Mouse (Mus musculus) Patski (cell line): Measurements from ENCODE around the gene Gatm. TPM values are rescaled to one million over a fixed set of nuclear protein-coding genes. Genes with fewer than 3 reads are reported as not detected.

ENCODE experiments used
- ATAC-seq: fragments of 100-300 bp; one replicate; pipeline ENCODE4 v1.8.0; 2021
- CTCF ChIA-PET: fragments of 350-600 bp; sonication (Branson Sonifier 250); formaldehyde crosslinking; loops from one replicate; lab custom pipeline; 2022; ENCODE audit warnings: inconsistent platforms; lab: Charles Lee
- POLR2A ChIA-PET: fragments of 350-600 bp; sonication (Branson Sonifier 250); formaldehyde crosslinking; loops from one replicate; lab custom pipeline; 2022; ENCODE audit warnings: antibody characterized with exemption, inconsistent platforms; lab: Charles Lee
- DNase-seq: peaks from one replicate; pipeline ENCODE4 v3.0.0-alpha.2; 2011; ENCODE audit warnings: low read depth, low spot score
- H3K27me3 ChIP-seq: fragments of 371-371 bp; one replicate; pipeline ENCODE4 v1.5.1; 2021
- CTCF ChIP-seq: fragments of 100-300 bp; IDR thresholded peaks from one replicate; pipeline ENCODE4 v1.5.1; 2021
- in situ Hi-C: fragments of 300-500 bp; cut with MboI; formaldehyde crosslinking; loops from 3 replicates; pipeline ENCODE4 v1.11.1; 2018; ENCODE audit warnings: low pct_unique_long_range_greater_than_20kb, mixed read lengths
- polyA plus RNA-seq: library from polyadenylated mRNA; unstranded; gene quantifications from one replicate; pipeline ENCODE4 v1.2.3, GENCODE M21; 2021

The Gatm gene
- polyA plus RNA-seq, 1 experiment from 2014 or later: 0.39 TPM

- CTCF ChIA-PET: interaction anchor here (1.0 to 2.4 kb wide), 2 partner anchors 11 to 13 kb away, joined by 4 to 6 read pairs; no protein-coding TSS in a partner anchor
- POLR2A ChIA-PET: no interaction called here
- DNase-seq (no peak), ATAC-seq (no peak)
- in situ Hi-C loops: loop anchor here (5.0 kb wide), 1 partner anchor 45 kb away; no protein-coding TSS in a partner anchor
- H3K27me3 ChIP-seq: peaks cover 16% of the 10 kb centered on the region
- no peak for TF ChIP-seq CTCF
Measured at GRCm38 (mm10) chr2:122617792-122618191, 6.7 kb upstream of the Gatm start.

- no peak for ATAC-seq
- in situ Hi-C loops: loop anchor here (5.0 kb wide), 1 partner anchor 44 kb away; no protein-coding TSS in a partner anchor
- POLR2A ChIA-PET: no interaction called here
- no peak for TF ChIP-seq CTCF
- H3K27me3 ChIP-seq: peaks cover 23% of the 10 kb centered on the region
- no peak for DNase-seq
- CTCF ChIA-PET: interaction anchor here (1.2 kb wide), 1 partner anchor 12 kb away, joined by 3 read pairs; no protein-coding TSS in a partner anchor
Measured at GRCm38 (mm10) chr2:122616237-122616636, 5.1 kb upstream of the Gatm start.

- peaks cover 45% of the 10 kb centered on the region for H3K27me3 ChIP-seq
- in situ Hi-C loops: no loop called here
- POLR2A ChIA-PET: interaction anchor here (0.8 kb wide), 1 partner anchor 9 kb away, joined by 3 read pairs; no protein-coding TSS in a partner anchor
- DNase-seq: no peak
- no peak for ATAC-seq
- TF ChIP-seq CTCF: no peak
- CTCF ChIA-PET: no interaction called here
Measured at GRCm38 (mm10) chr2:122611654-122611973, 511 bp upstream of the Gatm start.

GRCm38 (mm10) chr2:122608820-122609219 is 2.3 kb downstream of the Gatm start:
- ATAC-seq: no peak
- ChIA-PET CTCF (interaction anchor here (1.7 kb wide), 1 partner anchor 16 kb away, joined by 4 read pairs; no protein-coding TSS in a partner anchor), POLR2A (no interaction called here)
- TF ChIP-seq CTCF: no peak
- in situ Hi-C loops: no loop called here
- peaks cover 48% of the 10 kb centered on the region for H3K27me3 ChIP-seq
- DNase-seq: no peak

GRCm38 (mm10) chr2:122605829-122606228 is 5.3 kb downstream of the Gatm start:
- DNase-seq (no peak), ATAC-seq (no peak)
- in situ Hi-C loops: no loop called here
- ChIA-PET CTCF (no interaction called here), POLR2A (no interaction called here)
- no peak for TF ChIP-seq CTCF
- peaks cover 35% of the 10 kb centered on the region for H3K27me3 ChIP-seq

GRCm38 (mm10) chr2:122601354-122601753 is 9.7 kb downstream of the Gatm start:
- peaks cover 17% of the 10 kb centered on the region for H3K27me3 ChIP-seq
- DNase-seq (no peak), ATAC-seq (no peak)
- ChIA-PET CTCF (interaction anchor here (1.4 kb wide), 1 partner anchor 26 kb away, joined by 3 read pairs; no protein-coding TSS in a partner anchor), POLR2A (interaction anchor here (0.9 kb wide), 1 partner anchor 9 kb away, joined by 3 read pairs; no protein-coding TSS in a partner anchor)
- no peak for TF ChIP-seq CTCF
- in situ Hi-C loops: no loop called here

- ATAC-seq (no peak), DNase-seq (no peak)
- POLR2A ChIA-PET: no interaction called here
- H3K27me3 ChIP-seq: peaks cover 7% of the 10 kb centered on the region
- in situ Hi-C loops: no loop called here
- CTCF ChIA-PET: no interaction called here
- TF ChIP-seq CTCF: no peak
Measured at GRCm38 (mm10) chr2:122599736-122600135, 11.4 kb downstream of the Gatm start.

GRCm38 (mm10) chr2:122595461-122595860 is 15.6 kb downstream of the Gatm start:
- no peak for TF ChIP-seq CTCF
- in situ Hi-C loops: no loop called here
- ChIA-PET CTCF (interaction anchor here (0.9 kb wide), 1 partner anchor 15 kb away, joined by 3 read pairs; no protein-coding TSS in a partner anchor), POLR2A (no interaction called here)
- no peaks in the 10 kb centered on the region for H3K27me3 ChIP-seq
- DNase-seq (no peak), ATAC-seq (no peak)

- DNase-seq (no peak), ATAC-seq (no peak)
- no peak for TF ChIP-seq CTCF
- ChIA-PET POLR2A (no interaction called here), CTCF (no interaction called here)
- in situ Hi-C loops: no loop called here
- H3K27me3 ChIP-seq: no peaks in the 10 kb centered on the region
Measured at GRCm38 (mm10) chr2:122591213-122591612, 19.9 kb downstream of the Gatm start.

GRCm38 (mm10) chr2:122590351-122590750 is 20.8 kb downstream of the Gatm start:
- in situ Hi-C loops: no loop called here
- DNase-seq (no peak), ATAC-seq (no peak)
- POLR2A ChIA-PET: interaction anchor here (0.6 kb wide), 1 partner anchor 408 kb away, joined by 5 read pairs; no protein-coding TSS in a partner anchor
- CTCF ChIA-PET: no interaction called here
- no peak for TF ChIP-seq CTCF
- no peaks in the 10 kb centered on the region for H3K27me3 ChIP-seq

- H3K27me3 ChIP-seq: no peaks in the 10 kb centered on the region
- DNase-seq (no peak), ATAC-seq (no peak)
- CTCF ChIA-PET: interaction anchor here (1.4 kb wide), 1 partner anchor 15 kb away, joined by 4 read pairs; no protein-coding TSS in a partner anchor
- TF ChIP-seq CTCF: no peak
- POLR2A ChIA-PET: no interaction called here
- in situ Hi-C loops: no loop called here
Measured at GRCm38 (mm10) chr2:122587861-122588519, 23.1 kb downstream of the Gatm start.
